Mouse (Mus musculus) ovary, postnatal 36 days (tissue): ENCODE measurements around the gene Arl6.

Experiments
- DNase-seq: peaks from one replicate; pipeline ENCODE4 v3.0.0; 2022; ENCODE audit warnings: low spot score, mixed read lengths

The Arl6 gene

GRCm38 (mm10) chr16:59639102-59639691 lies at the start of gene Arl6:
Gene Arl6 (minus strand): TSS chr16:59639391.
- DNase-seq: peak; percentile 93

- DNase-seq: no peak
These were observed 45.9 kb upstream of the Arl6 start for GRCm38 (mm10) chr16:59685135-59685534.

DNA sequence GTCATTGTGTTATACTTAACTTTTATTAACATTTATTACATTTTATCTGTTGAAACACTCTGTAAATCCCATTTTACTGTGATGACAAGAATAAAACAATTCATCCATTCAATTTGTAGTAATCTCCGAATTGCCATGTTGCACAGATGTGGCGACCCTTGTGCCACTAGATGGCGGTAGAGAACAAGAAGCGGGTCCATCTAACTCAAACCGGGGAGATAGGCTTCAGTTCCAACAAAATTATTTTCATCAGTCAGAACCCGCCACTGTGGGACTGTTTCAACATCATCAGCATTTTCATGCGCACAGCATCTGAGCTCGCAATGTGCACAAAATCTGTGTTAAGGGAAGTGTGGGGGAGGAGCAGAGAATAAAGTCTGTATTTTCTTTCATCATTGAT lies 44.2 kb upstream of the Arl6 start:
- DNase-seq: peak; percentile 47

DNA sequence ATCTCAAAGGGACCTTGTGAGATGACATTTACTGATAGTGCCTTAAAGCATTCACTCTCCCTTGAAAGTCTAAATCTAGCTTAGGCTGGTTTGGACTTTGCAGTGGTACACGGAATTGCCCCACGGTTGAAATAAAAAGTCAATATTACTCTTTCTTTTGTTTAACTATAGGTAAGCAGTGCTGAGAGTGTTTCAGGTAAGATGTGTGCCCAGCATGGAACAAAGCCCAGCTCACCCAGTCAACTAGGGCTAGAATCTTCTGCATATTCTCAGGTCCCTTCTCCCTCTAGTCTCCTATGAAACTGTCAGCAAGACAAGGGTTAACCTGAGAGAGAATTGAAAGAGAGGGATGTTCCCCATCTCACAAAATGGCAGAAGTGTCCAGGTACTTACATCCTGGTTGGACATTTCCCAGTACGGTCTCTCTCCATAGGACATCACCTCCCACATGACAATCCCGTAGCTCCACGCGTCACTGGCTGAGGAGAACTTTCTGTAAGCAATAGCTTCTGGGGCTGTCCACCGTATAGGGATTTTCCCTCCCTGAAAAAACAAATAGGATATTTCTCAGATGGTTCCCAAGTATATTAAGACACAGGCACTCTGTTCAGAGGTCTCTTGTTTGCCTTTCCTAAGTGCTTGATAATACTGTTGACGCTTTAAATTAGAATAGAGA lies 43.2 kb upstream of the Arl6 start:
- DNase-seq: no peak

- no peak for DNase-seq
These were observed 27.7 kb upstream of the Arl6 start for GRCm38 (mm10) chr16:59666938-59667337.

GRCm38 (mm10) chr16:59643766-59644165 lies 4.6 kb upstream of the Arl6 start:
- no peak for DNase-seq

DNA sequence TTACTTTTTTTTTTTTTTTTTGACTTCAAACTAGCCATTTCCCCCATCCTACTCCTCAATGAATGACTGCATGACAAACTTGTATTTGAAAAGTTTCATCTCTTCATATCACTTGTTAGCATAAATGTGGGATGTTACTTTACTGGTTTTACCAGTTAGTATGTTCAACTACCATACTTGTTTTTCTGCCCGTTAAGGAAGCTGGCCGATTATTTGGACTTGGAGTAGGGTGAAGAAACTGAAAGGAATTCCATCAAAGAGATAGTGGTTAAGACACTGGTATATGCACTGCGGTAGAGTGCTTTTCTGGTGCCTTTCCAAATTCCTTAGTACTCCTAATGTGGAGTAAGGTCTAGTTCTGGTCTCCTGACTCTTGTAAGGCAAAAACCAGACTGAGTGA lies 794 bp upstream of the Arl6 start:
- no peak for DNase-seq

GRCm38 (mm10) chr16:59634598-59634997 lies 4.6 kb downstream of the Arl6 start:
- no peak for DNase-seq

GRCm38 (mm10) chr16:59621554-59621953 lies 17.6 kb downstream of the Arl6 start:
- no peak for DNase-seq

DNA sequence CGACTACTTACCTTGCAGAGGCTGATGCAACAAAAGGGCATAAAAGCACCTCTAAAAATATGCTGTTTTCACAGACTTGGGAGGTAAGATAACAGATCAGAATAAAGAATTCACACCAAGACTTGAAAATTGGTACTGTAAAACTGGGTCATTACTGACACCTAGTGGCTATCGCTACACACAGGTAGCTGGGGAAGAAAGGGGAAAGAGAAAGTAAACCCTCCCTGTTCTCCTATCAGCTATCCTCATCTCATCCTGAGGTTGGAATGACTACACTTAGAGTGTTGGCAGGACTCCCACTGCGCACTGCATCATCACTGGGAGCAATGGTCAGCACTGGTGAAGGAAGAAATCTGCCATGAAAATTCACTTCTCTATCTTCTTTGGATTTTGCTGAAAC lies 22.0 kb downstream of the Arl6 start:
- no peak for DNase-seq

- DNase-seq: no peak
These were observed 23.5 kb downstream of the Arl6 start for GRCm38 (mm10) chr16:59615675-59616074.

- DNase-seq: no peak
These were observed 28.4 kb downstream of the Arl6 start for GRCm38 (mm10) chr16:59610750-59611149.

GRCm38 (mm10) chr16:59604078-59604781 lies 35.0 kb downstream of the Arl6 start:
- no peak for DNase-seq

- DNase-seq: peak; percentile 85
These were observed 38.6 kb downstream of the Arl6 start, which contains the start of gene Crybg3 for GRCm38 (mm10) chr16:59600311-59601251. Gene Crybg3 (minus strand): TSS chr16:59600979.

GRCm38 (mm10) chr16:59599411-59600265 lies 39.6 kb downstream of the Arl6 start:
- no peak for DNase-seq

GRCm38 (mm10) chr16:59598997-59599396 lies 40.2 kb downstream of the Arl6 start:
- DNase-seq: no peak

GRCm38 (mm10) chr16:59597256-59597655 lies 41.9 kb downstream of the Arl6 start:
- no peak for DNase-seq

DNA sequence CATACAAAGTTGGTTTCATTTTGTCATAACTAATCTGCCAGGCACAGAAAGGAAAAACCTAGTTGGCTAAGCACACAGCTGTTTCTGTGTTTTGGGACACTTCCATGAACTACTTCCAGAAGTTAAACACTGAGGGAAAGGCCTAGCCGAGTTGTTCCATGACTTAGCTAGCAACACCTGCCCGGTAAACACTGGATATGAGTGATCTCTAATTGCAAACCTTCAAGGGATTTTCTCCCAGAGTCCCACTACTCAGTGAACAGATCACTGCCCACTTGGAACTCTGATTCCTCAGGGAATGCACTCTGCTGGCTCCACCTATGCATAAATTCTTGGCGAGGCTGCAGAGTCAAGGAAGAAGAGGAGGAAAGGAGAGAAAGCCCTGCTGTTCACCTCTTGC lies 44.5 kb downstream of the Arl6 start:
- no peak for DNase-seq

DNA sequence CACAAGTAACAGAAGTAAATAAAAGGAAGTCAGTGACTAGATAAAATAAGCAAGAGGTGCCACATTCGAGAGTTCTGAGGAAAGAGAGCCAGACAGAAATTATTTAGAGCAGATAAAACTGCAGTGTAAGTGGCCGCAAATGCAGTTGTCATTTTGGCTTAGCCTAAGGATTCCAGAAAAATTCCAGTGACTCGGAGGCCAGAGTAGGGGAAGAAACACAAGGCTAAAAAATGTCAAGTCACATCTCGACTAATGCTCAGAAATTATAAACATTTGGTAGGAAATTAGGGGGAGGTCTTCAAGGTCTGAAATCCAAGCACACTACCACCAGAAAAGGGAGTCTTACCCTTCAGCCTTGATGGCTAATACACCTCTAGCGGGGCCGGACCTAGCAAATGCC lies 48.4 kb downstream of the Arl6 start:
- no peak for DNase-seq

- DNase-seq: no peak
These were observed 50.7 kb downstream of the Arl6 start for GRCm38 (mm10) chr16:59588351-59589025.

GRCm38 (mm10) chr16:59587816-59588215 lies 51.4 kb downstream of the Arl6 start:
- no peak for DNase-seq
